Mouse (Mus musculus): ENCODE measurements around the gene Agbl3.

Agbl3 gene

DNA sequence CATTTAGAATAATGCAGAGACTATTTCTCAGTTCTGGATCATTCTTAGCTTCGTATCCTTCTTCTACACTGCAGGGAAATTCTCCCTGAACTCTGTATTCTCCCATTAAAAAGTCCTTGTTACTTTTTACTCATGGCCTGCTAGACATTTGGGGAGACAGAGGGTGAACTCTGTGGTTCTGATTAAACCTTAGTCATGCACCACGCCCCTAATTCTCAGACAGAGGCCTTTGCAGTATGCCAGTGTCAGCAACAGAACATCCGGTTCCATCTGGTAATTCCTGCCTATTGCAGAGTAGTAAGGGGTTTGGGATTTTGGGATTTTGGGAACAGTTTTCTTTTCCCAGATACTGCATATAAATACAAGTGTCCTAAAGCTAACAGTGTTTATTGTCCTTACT lies 16.6 kb downstream of the Agbl3 start:
- DNase-seq (ENCODE audit: low read depth, low spot score), result no peak

DNA sequence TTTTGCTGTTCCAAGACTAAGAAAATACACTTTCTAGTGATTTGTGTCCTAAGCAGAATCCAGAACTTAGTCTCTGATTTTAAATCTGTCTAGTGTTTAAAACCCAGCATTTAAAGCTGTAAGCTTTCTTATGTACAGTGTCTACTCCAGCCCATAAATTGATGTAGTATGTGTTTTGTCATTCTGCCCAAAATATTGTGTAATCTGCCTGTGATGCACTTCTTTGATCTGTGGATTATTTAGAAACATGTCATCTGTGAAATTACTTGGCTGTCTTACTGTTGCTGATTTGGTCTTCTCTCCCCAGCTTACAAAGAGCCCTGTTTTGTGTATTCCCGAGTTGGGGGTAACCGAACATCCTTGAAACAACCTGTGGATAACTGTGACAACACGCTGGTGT lies 17.7 kb downstream of the Agbl3 start:
- DNase-seq (ENCODE audit: low read depth, low spot score), result no peak

DNA sequence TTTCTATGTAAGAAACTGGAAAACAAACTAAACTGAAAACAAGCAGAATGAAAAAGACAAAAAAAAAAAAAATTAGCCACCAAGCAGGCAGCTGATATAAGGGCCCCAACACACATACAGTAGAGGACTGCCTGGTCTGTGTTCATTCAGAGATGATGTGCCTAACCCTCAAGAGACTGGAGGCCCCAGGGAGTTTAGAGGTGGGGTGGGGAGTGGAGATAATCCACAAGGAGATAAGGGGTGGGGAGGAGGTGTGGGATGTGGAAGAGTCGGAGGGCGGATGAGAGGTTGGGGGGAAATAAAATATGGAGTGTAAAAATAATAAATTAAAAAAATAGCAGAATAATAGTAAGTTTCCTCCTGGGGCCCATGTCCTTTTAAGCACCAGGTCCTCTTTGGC lies 25.4 kb downstream of the Agbl3 start:
- DNase-seq (ENCODE audit: low read depth, low spot score), result no peak

DNA sequence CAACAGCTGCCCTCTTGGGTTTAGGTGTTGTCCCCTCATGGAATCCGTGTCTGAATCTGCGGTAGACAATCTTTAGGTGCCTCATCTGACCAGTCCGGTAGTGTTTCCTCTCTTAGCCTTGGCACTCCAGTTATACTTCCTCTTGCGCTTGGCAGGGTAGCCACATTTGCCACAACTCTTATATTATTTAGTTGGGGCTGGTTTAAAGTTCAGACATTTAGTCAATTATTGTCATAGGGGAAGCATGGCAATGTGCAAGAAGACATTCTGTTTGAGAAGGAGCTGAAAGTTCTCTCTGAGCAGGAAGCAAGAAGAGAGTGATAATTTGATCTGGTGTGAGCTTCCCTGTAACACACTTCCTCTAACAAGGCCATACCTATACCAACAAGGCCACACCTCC lies 30.4 kb downstream of the Agbl3 start:
- no peak for DNase-seq (ENCODE audit: low read depth, low spot score)

DNA sequence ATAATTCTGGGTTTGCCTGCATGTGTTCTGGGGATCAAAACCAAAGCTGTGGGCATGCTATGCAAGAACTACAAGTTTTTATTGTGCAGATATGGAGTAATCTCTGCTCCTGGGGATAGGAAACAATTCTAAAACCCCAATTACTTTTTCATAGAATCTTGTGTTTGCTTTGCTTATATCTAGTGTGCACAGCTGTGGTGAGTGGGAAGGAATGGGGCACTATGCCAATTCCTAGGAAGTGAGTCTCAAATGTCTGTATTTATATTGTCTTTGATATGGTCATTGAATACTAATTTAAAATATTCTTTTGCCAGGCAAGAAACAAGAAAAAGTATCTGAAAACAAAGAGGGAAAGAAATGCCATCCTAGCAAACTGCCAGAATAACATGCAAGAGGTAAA lies 44.2 kb downstream of the Agbl3 start:
- no peak for DNase-seq (ENCODE audit: low read depth, low spot score)

DNA sequence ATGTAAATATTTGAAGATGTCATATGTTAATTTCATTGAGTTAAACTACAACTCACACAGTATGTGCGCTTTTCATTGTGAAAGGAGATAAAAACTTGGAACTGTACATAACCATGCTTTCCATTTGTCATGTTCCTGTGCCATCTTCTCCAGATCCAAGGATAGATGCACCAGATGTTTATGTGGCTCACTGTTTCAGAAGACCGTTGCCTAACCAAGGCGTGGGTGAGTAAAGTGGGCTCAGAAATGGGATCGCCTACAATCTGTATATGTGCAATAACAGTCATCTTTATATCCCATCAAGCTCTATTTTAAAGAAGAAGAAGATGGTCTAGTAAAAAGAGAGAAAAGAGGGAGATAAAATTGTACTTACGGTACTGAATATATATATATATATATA lies 52.1 kb downstream of the Agbl3 start:
- DNase-seq (ENCODE audit: low read depth, low spot score), result no peak

DNA sequence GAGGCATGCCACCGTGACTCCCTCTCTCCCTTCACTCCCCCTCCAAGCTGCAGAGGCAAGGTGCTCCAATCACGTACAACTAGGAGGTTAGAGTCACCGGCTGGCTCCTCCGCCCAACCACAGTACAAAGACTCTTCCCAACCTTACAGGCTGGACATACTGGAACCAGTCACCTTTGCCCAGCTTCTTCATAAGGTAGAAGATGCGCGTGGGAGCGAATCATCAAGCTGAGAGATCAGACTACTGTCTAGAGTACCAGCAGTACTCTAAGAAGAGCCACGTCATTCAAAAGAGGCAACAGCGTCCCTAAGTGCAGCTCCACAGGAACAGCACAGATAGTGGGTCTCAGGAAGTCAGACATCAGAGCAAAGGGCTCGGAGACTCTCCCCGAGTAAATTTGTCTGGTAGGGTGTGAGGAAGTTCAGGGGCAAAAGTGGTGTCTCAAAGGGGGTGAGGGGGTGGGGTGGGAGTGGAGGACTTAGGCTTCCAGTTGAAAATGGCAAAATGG lies 81.4 kb downstream of the Agbl3 start:
- DNase-seq (ENCODE audit: low read depth, low spot score), result peak; percentile 39

DNA sequence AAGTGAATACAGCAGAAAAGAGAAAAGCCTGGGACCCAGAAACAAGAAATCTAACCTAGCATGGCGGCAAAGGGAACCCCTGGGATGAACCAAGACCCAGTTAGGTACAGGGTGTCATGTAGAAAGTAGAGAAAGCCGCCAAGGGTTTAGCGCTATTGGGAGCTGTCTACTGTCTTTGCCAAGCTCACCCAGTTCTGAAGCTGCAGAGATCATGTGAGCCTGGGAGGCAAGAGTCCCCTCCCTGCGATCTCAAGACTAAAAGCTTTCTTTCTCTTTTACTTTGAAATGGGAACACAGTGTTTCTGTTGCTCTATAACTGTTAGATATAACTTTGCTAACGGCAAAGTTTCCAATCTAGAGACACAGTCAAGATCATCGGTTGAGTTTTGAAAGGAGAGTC lies 82.1 kb downstream of the Agbl3 start:
- DNase-seq (ENCODE audit: low read depth, low spot score), result peak; percentile 79

DNA sequence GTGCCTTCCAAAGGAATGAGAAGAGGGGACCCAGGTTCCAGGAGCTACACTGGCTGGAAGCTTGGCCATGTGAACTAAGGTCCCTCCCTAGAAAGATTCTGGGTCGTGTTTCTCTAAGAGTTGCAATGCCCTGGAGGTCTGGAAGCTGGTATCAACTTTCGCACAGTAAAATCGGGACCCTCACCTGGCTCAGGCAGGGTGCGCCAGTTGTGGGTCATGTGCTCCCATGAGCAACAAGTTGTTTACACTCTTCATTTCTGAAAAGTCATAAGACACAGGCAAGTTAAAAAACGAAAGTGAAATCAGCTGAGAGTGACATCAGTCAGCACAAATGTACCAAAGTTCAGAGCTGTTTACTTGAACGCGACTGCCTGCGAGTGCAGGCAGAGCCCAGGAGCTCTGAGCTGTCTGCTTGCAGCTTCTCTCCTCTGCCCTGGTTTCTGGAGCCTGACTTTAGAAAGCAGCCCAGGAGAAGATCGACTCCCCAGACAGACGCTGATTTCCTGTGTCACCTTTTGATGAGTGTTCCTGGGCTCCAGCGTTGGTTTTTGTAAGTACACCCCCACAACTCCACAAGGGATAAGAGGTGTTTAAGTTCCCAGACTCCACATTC lies 82.7 kb downstream of the Agbl3 start, which contains the start of gene Tmem140:
Tmem140 (plus strand) TSS at position 356 of the 613 bp plus-strand sequence.
- peak; percentile 89 for DNase-seq (ENCODE audit: low read depth, low spot score)

DNA sequence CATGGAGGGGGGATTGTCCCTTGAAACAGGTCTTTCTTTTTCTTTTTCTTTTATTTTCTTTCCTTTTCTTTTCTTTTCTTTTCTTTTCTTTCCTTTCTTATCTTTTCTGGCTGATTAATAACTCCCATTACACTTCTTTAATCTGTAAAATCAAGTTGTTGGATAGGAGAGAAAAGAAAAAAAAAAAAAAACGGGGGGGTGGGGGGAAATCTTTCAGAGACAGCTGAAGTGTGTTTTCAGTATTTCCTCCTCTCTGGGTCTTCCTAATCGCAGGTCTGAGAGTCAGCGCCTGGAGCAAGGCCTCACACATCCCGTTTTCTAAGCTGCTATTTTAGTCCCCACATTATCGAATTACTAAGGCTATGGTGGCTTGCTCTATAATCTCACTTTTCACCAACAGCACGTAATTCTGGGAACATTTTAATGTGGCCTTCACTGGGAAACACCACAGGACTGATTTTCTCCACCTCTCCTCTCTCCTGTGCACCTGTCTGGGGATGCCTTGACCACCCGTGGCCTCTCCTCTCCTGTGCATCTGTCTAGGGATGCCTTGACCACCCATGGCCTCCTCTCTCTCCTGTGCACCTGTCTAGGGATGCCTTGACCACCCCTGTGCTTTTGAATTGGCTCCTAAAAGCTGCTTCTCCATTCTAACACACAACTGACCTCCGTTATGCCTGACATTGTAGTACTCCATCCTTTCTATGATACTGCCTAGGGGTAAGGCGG lies 83.7 kb downstream of the Agbl3 start:
- DNase-seq (ENCODE audit: low read depth, low spot score), result no peak

DNA sequence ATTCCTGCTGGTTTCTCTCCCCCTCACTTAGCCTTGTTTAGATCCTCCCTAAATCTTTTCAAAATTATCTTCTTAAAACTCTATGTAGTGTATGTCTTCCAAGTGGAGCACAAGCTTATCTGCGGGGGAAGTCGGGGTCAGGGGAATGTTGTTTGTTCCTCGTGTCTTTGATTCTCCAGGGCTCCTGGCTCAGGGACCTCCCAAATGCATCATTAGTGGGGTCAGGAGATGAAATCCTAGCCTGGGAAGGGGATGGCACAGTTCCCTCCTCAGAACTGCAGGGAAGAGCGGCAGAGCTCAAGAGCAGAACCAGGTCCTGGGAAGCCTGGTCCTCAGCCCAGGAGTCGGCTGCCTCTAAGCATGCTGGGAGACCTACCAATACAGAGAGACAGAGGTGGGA lies 85.0 kb downstream of the Agbl3 start:
- no peak for DNase-seq (ENCODE audit: low read depth, low spot score)

DNA sequence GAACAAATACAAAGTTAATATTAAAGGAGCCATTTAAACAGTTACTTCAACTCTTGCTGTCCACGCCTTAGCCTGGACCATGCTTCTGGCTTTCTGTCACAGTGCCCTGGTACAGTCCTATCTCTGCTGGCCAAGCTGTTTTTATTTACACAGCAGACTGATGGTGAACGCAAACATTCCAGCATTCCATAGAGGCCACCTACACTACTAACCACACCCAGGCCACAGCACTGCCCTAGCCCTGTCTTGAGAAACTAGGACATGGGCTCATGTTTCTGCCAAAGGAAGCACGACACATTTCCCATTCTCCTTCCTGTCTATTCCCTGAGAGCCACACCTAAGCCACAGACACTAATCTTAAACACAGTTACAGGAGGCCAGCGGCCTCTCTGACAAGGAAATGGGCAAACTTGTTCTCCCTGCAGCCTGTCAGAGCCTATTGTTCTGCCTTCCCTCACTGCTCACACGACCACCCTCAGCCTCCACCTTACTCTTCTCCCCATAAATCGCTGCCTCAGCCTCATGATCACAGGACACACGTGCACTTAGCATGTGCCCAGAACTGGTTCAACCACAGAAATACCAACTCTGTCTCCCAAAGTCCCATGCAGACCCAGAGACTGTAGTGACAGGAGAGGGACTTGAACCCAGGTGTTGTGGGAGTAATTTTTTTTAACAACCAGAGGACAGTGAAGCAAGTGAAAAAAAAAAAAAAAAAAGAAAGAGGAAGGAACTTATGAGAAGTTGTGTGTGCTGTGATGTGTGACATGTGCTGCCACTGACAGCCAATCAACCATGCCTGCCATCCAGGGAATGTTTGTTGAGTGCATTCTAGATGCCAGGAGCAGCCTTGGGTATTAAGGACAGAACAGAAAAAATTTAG lies 85.7 kb downstream of the Agbl3 start:
- DNase-seq (ENCODE audit: low read depth, low spot score), result no peak

DNA sequence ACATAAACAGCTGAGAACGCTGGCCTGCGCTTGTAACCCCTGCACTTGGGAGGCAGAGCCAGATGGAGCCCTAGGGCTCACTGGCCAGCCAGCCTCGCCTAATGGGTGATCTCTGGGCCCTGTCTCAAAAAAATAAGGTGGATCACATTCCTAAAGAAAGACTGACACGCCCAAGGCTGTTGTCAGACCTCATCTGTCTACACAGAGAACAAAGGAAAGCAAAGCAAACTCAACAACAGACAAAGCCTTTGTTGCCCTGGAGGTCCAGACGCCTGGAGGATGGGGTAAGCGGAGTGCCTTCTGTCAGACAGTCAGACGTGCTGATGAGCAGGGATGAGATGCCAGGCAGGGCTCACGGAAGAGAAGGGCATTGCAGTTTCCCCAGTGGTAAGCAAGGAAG lies 86.6 kb downstream of the Agbl3 start:
- DNase-seq (ENCODE audit: low read depth, low spot score), result no peak

DNA sequence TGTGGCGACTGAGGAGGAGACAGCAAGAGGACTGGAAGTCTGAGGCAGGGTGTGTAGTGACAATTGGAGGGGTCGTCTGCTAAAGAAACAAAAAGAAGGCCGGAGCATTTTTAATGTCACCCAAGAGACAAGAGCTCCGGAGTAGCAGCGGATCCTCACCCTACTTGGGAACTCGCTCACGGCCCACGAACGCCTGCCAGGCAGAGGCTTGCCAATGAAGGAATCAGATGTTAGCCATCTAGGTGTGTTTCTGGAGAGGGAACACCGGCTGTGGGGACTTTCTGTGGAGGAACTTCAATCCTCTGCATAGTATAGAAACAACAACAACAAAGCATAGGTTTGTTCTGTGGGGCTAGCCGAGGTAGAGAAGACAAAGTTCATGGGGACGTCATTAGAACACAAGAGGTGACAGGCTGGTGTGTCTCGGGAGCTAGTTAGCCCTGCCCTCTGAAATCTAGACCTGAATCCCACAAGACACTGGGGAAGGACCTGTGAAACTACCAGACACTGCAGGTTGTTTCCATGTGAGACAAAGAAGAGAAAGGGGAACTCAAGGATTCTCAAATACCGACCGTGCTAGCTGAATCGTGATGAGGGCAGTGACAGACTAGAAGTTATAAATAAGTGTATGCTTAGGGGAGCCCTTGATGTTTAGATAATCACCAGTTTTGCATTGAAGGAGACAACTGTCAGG lies 87.2 kb downstream of the Agbl3 start:
- no peak for DNase-seq (ENCODE audit: low read depth, low spot score)

DNA sequence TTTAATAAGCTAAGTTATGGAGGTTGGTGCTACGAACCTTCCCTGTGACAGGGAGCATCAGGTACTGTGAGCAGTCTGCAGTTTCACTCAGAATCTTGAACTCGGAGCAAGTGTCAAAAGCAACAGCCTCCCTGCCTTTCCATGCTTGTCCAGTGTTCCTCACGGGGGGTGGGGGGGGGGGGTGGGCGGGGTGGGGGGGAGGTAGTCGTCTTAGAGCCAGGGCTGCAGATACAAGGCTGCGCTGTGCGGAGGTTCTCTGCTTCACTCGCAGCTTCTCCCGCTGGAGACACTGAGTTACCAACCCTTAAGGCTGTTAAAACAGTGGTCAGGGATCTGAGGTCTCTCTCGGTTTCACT lies 87.7 kb downstream of the Agbl3 start:
- DNase-seq (ENCODE audit: low read depth, low spot score), result no peak

DNA sequence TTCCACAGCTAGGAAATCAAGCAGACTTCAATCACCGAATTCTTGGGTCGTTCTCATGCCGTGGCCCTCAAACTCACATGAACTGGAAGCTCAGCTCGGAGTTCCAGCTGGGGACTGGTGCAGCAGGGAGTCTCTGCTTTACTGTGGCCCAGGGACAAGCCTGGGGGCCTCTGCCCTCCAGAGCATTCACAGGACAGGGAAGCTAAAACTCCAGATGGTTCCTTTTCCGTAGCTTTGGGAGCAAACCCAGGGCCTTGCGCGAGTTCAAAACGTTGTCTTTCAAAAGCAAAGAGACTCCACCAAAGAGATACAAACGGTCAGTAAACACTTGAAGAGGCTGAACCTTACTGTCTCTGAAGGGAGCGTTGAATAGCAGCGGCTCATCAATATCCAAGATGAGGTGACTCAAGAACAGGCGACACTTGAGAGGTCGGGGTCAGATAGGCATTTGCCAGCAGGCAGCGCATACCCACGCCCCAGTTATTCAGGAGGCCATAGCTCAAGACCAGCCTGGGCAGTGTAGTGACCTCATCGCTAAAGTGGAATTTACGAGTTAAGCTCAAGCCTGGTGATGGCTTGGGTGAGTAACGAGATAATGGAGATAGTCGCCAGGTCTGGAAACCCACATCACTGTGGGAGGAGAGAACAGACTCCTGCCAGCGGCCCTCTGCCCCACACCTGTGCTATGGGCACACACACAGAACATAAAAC lies 88.4 kb downstream of the Agbl3 start:
- no peak for DNase-seq (ENCODE audit: low read depth, low spot score)

DNA sequence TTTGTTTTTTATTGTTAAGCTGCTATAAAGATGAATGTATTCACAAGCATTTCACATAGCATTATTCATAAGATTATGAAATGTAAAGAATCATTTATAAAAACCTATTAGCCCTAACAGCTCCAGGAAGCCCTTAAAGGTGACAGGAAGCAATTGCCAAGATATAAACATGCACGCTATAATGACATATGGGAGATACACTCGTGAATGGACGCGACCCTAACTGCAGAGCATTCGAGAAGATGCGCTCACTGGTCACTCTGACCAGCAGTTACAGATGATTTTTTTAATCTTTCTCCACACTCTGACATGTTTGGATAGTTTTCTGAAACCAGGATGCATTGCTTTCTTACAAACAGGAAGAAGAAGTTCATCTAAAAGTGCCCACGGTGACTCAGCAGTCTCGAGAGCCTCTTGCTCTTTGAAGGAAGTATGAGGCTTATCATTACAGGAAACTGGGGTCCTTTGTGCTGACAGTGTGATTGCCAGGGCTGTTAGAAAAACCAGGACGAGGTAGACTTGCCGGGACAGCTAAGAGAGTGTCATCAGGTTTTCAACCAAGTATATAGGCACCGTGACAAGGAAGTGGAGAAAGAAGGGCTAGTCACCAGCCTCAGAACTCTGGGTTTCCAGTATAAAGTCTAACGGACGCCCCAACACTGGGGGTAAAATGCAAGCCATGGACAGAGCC lies 89.1 kb downstream of the Agbl3 start:
- DNase-seq (ENCODE audit: low read depth, low spot score), result peak; percentile 77

DNA sequence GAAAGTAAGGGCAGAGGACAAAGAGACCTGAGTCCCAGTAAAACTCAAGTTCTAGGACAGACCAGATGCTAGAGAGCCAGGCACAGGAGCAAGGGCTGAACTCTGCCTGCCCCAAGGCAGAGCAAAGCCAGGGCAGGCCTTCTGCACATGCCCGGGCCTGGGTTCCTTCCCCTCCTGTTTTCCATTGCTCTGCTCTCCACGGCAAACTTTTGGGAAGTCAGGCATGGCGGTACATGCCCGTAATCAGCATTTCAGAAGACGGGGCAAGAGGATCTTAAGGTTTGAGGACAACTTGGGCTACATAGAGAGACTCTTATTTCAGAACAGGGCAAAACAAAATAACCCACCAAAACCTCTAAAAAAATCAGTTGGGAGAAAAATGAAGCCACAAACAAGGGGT lies 89.9 kb downstream of the Agbl3 start:
- no peak for DNase-seq (ENCODE audit: low read depth, low spot score)

DNA sequence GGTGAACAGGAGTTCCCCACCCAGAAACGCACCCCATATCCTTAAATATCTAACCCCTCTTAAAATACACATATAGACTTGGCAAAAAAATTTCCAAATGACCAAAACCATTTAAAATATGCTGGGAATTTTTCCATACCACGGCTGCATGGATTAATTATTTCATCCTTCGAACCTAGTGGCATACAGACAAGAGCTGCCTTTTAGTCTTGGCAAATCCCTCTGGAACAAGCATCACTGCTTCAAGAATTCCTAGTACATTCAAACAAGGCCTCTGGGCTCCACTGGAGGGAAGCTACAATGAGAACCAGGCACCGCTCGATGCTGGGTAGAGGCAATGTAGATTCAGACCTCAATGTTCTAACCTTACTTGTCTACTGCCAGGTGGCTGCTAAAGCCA lies 90.5 kb downstream of the Agbl3 start:
- DNase-seq (ENCODE audit: low read depth, low spot score), result no peak

DNA sequence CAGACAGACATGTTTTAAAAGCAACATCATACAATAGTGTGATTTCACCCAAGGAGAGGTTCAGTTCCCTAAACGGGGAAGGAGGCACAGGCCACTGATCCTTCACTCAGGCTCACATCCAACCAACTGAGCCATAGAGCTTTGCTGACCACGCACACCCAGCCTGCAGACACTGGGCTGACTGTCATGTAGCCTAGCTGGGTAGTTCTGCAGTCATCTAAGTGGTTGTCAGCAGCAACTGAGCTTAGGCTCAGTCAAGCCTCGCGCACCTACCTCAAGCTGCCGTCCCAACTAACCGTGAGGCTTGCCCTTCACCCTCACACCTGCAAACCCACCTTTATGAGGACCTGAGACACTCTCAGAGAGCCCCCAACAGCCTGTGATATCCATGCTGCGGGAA lies 91.7 kb downstream of the Agbl3 start:
- no peak for DNase-seq (ENCODE audit: low read depth, low spot score)

DNA sequence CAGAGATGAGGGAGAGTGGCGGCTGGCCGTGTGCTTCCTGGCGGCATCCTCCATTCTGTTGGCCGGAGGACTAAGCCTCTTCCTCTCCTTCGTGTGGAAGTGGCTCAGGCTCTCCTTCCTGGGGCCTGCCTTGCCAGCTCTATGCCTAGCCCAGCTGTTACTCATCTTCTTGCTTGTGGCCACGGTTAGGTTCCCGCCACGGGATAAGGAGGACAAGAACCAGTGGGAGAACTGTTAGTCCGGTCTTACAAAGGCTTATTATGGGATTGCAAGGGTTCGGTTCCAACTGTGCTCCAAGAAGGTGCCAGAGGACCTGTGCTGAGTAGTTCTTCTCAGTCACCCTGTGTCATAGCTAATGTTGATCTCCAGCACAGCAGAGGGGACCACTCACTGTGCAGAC lies 92.6 kb downstream of the Agbl3 start:
- no peak for DNase-seq (ENCODE audit: low read depth, low spot score)

All from CD4-positive helper T cell, adult 2 months (primary cell).